Mouse (Mus musculus): Measurements from ENCODE around the gene Best1. TPM values are rescaled to one million over a fixed set of nuclear protein-coding genes. Genes with fewer than 3 reads are reported as not detected.

The Best1 gene
- polyA plus RNA-seq (2017; shearing (Covaris generic)), result 0.32 TPM

GRCm38 (mm10) chr19:10001206-10001969, at the start of gene Best1, which contains the start of gene Rab3il1:
Gene Best1, minus strand, starts transcription at chr19:10001633.
Gene Rab3il1, plus strand, starts transcription at chr19:10001669.

GRCm38 (mm10) chr19:10041388-10042148, 40.1 kb upstream of the Best1 start, which contains the start of gene Fads3:
Gene Fads3, plus strand, starts transcription at chr19:10041569.

DNA sequence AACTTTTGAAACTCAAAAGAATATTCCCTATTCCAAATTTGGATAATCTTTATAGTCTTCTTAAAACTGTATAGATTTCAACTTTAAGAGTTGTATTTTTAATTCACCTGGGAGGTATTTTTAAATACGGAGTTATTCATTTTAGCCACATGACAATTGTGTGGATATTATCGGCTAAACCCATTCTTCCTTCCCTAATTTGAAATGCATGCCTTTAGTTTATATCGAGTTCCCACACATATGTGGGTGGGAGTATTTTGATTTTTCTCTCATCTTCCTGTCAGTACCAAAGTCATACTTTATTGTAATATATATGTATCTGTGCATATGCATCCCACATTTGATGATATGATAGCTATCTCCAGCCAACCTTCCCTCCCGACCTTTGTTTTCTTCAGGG, 21.2 kb downstream of the Best1 start, which contains the start of gene Fth1:
Fth1 (plus strand) TSS at position 341 of the 400 bp plus-strand sequence.

Other genes with a start within 250 kb of the Best1 start
- gene Scgb2a2, start 154.1 kb downstream of the Best1 start, polyA plus RNA-seq (2017; shearing (Covaris generic)), result not detected
- gene Incenp, start 102.1 kb downstream of the Best1 start, polyA plus RNA-seq (2017; shearing (Covaris generic)), result 29.4 TPM
- 2,810 TPM for gene Fth1, start 21.0 kb downstream of the Best1 start, polyA plus RNA-seq (2017; shearing (Covaris generic))
- not detected for gene Rab3il1, start within 50 bp of the Best1 start, polyA plus RNA-seq (2017; shearing (Covaris generic))
- gene Fads3, start 39.9 kb upstream of the Best1 start, polyA plus RNA-seq (2017; shearing (Covaris generic)), result not detected
- gene Fads2, start 100.1 kb upstream of the Best1 start, polyA plus RNA-seq (2017; shearing (Covaris generic)), result not detected
- gene Fads1, start 181.3 kb upstream of the Best1 start, polyA plus RNA-seq (2017; shearing (Covaris generic)), result 8.2 TPM
- gene Tmem258, start 202.4 kb upstream of the Best1 start, polyA plus RNA-seq (2017; shearing (Covaris generic)), result 185 TPM
- gene Fen1, start 202.5 kb upstream of the Best1 start, polyA plus RNA-seq (2017; shearing (Covaris generic)), result 29.1 TPM
- gene Myrf, start 239.1 kb upstream of the Best1 start, polyA plus RNA-seq (2017; shearing (Covaris generic)), result 0.19 TPM